13 mouse cellular contexts compared by ENCODE assay signal in the genomic region with DNA sequence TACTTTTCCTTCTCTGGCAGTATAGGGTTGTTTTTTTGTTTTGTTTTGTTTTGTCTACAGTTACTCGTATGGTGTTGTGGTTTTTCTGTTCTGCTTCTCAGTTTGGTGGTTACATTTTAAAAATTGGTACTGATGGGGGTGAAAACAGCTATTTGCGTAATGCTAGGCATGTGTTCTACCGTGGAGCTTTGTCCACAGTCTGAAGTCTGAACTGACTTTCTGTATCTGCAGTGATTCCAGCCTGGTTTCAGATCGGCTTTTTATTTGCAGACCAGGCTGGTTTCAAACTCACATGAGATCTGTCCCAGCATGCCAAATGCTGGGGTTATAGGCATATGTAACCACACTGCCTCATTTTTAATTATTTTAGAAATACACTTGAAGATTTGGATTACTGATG. TPM values are rescaled to one million over a fixed set of nuclear protein-coding genes. Genes with fewer than 3 reads are reported as not detected.
DNase-seq lines count a peak whose midpoint lies in the region; ATAC-seq and TF ChIP-seq lines count a peak whose summit lies in the region.
"Had no signal": no experiment of that assay in that cellular context is flagged by ENCODE, and none has a peak within 500 bp of the region (broad histone marks: within the 10 kb centered on the region; RNA-seq: fewer than 3 reads in every experiment).

No protein-coding gene starts in this region.

- H3K27ac ChIP-seq in neural tube, embryonic 12.5 days: no peak overlapping the region
- H3K27ac ChIP-seq in neural tube, embryonic 15.5 days (replicated peaks): no peak overlapping the region
- no peak overlapping the region for H3K27ac ChIP-seq in embryonic facial prominence, embryonic 14.5 days (replicated peaks; ENCODE audit: low read depth, low read length)
- H3K27ac ChIP-seq: hindbrain, embryonic 14.5 days; layer of hippocampus, adult 2 months; lung, embryonic 15.5 days had no signal

- DNase-seq in kidney, adult 9 months: peak; percentile 39
- no peak for DNase-seq in kidney, postnatal 14 days
- DNase-seq in embryonic facial prominence, embryonic 14.5 days (ENCODE audit: low spot score): no peak
- DNase-seq in layer of hippocampus, postnatal 10 days (ENCODE audit: low spot score in 2 of 2): no peak
- no peak for DNase-seq in spleen, adult 18-20 months
- DNase-seq: thymus, postnatal 36 days had no signal

- no peaks in the 10 kb centered on the region for H3K27me3 ChIP-seq in neural tube, embryonic 12.5 days (replicated peaks)
- H3K27me3 ChIP-seq in neural tube, embryonic 15.5 days (replicated peaks): no peaks in the 10 kb centered on the region
- H3K27me3 ChIP-seq in embryonic facial prominence, embryonic 14.5 days (replicated peaks; ENCODE audit: control insufficient read depth, insufficient read depth, low read length): no peaks in the 10 kb centered on the region
- no peaks in the 10 kb centered on the region for H3K27me3 ChIP-seq in myocyte (ENCODE audit: control insufficient read depth, insufficient read depth, insufficient read length)
- H3K27me3 ChIP-seq: heart, embryonic 15.5 days; lung, embryonic 15.5 days had no signal

- WGBS in neural tube, embryonic 12.5 days: 80% methylated on average over 4 of the region's 4 CpGs
- 85% methylated on average over 4 of the region's 4 CpGs for WGBS in neural tube, embryonic 15.5 days
- WGBS in embryonic facial prominence, embryonic 14.5 days: 79% methylated on average over 4 of the region's 4 CpGs

- H3ac ChIP-seq in myocyte (ENCODE audit: control insufficient read depth, insufficient read length): no peak overlapping the region

- no peak overlapping the region for H3K4me3 ChIP-seq in neural tube, embryonic 12.5 days
- H3K4me3 ChIP-seq in neural tube, embryonic 15.5 days (replicated peaks): no peak overlapping the region
- no peak overlapping the region for H3K4me3 ChIP-seq in embryonic facial prominence, embryonic 14.5 days (ENCODE audit: low read depth, low read length)
- H3K4me3 ChIP-seq in myocyte: no peak overlapping the region
- H3K4me3 ChIP-seq: layer of hippocampus, adult 2 months had no signal

- peaks cover 3% of the 10 kb centered on the region; the same call in 1 of the 2 replicates for H3K4me1 ChIP-seq in neural tube, embryonic 12.5 days
- peaks cover 17% of the 10 kb centered on the region for H3K4me1 ChIP-seq in neural tube, embryonic 15.5 days
- H3K4me1 ChIP-seq in embryonic facial prominence, embryonic 14.5 days (ENCODE audit: control insufficient read depth, insufficient read depth, low read length): peaks cover 9% of the 10 kb centered on the region; the same call in 1 of the 2 replicates

- H3K79me2 ChIP-seq in myocyte (ENCODE audit: control insufficient read depth, insufficient read depth): peaks cover 26% of the 10 kb centered on the region

- 0 out of 2 replicates have a peak overlapping the region, but pooled peaks have one; percentile 24 for H3K4me2 ChIP-seq in neural tube, embryonic 12.5 days (replicated peaks)
- H3K4me2 ChIP-seq in neural tube, embryonic 15.5 days: no peak overlapping the region
- peak overlapping the region; percentile 72; the same call in 1 of the 2 replicates for H3K4me2 ChIP-seq in embryonic facial prominence, embryonic 14.5 days (ENCODE audit: low read depth, low read length)
- H3K4me2 ChIP-seq in myocyte (ENCODE audit: low read depth): peak overlapping the region; percentile 83

- no peak for ATAC-seq in neural tube, embryonic 12.5 days (ENCODE audit: low FRiP score, low read depth)
- no peak for ATAC-seq in neural tube, embryonic 15.5 days (ENCODE audit: low FRiP score)
- no peak for ATAC-seq in embryonic facial prominence, embryonic 14.5 days (ENCODE audit: low read depth)

- TF ChIP-seq POLR2A in myocyte (IDR thresholded peaks at IDR 0.05; ENCODE audit: insufficient read length, low read depth): no peak

- H3K9me3 ChIP-seq in neural tube, embryonic 12.5 days: no peaks in the 10 kb centered on the region
- H3K9me3 ChIP-seq in neural tube, embryonic 15.5 days (replicated peaks): no peaks in the 10 kb centered on the region
- H3K9me3 ChIP-seq in embryonic facial prominence, embryonic 14.5 days (ENCODE audit: control insufficient read depth, low read length): no peaks in the 10 kb centered on the region
- H3K9me3 ChIP-seq: heart, embryonic 15.5 days; lung, embryonic 15.5 days had no signal

- H3K9ac ChIP-seq in neural tube, embryonic 12.5 days: no peak overlapping the region
- H3K9ac ChIP-seq in neural tube, embryonic 15.5 days (replicated peaks): no peak overlapping the region
- no peak overlapping the region; the same call in 1 of the 2 replicates for H3K9ac ChIP-seq in embryonic facial prominence, embryonic 14.5 days (ENCODE audit: low read depth, low read length)

- peaks cover 8% of the 10 kb centered on the region; the same call in 1 of the 2 replicates for H3K36me3 ChIP-seq in neural tube, embryonic 12.5 days
- H3K36me3 ChIP-seq in neural tube, embryonic 15.5 days: peaks cover 8% of the 10 kb centered on the region; the same call in 1 of the 2 replicates
- H3K36me3 ChIP-seq in embryonic facial prominence, embryonic 14.5 days (ENCODE audit: control insufficient read depth, insufficient read depth, low read length): peaks cover 34% of the 10 kb centered on the region
- H3K36me3 ChIP-seq in myocyte (ENCODE audit: control insufficient read depth, insufficient read depth): peaks cover 4% of the 10 kb centered on the region

TF ChIP-seq in myocyte, 11 proteins besides CTCF, POLR2A, EP300 and RAD21:
- TF ChIP-seq TCF3 (IDR thresholded peaks at IDR 0.05; ENCODE audit: insufficient read length, low read depth): no peak
- no peak for TF ChIP-seq REST (IDR thresholded peaks at IDR 0.05; ENCODE audit: insufficient read depth, insufficient read length)
- no peak for TF ChIP-seq E2F4 (IDR thresholded peaks at IDR 0.05; ENCODE audit: insufficient read depth)
- no peak for TF ChIP-seq MAX (IDR thresholded peaks at IDR 0.05; ENCODE audit: low read depth)
- no peak for TF ChIP-seq CEBPB (IDR thresholded peaks at IDR 0.05; ENCODE audit: insufficient read depth, poor library complexity, severe bottlenecking)
- no peak for TF ChIP-seq MYOD1 (IDR thresholded peaks at IDR 0.05; ENCODE audit: control insufficient read depth in 1 of 3, insufficient read length in 2 of 3, low read depth in 2 of 3)
- TF ChIP-seq MYOG (IDR thresholded peaks at IDR 0.05; ENCODE audit: control insufficient read depth in 1 of 3, insufficient read depth in 1 of 3, insufficient read length in 2 of 3, low read depth in 2 of 3): no peak
- no peak for TF ChIP-seq USF1 (IDR thresholded peaks at IDR 0.05; ENCODE audit: low read depth)
- TF ChIP-seq POLR2AphosphoS2 (IDR thresholded peaks at IDR 0.05; ENCODE audit: insufficient read length, low read depth): no peak
- TF ChIP-seq SRF (IDR thresholded peaks at IDR 0.05; ENCODE audit: control insufficient read depth, insufficient read length, low read depth): no peak
- no peak for TF ChIP-seq TCF12 (IDR thresholded peaks at IDR 0.05; ENCODE audit: insufficient read depth, poor library complexity, severe bottlenecking)

RNA-seq across cellular contexts. Expression of gene Zfp619, which starts 36.3 kb away (rescaled TPM):
- polyA plus RNA-seq in neural tube, embryonic 12.5 days (2016; fragmentation: Nextera tagmentation; extraction: Ambion mirVana): 3.2 and 3.4 TPM in 2 replicates
- polyA plus RNA-seq in neural tube, embryonic 15.5 days (2015; fragmentation: Nextera tagmentation; extraction: Ambion mirVana): 2.0 and 2.2 TPM in 2 replicates
- 2.9 and 3.3 TPM in 2 replicates for polyA plus RNA-seq in embryonic facial prominence, embryonic 14.5 days (2014; fragmentation: Nextera tagmentation; extraction: Ambion mirVana)
- polyA plus RNA-seq in myocyte (2012; fragmentation: generic; extraction: Trizol): 0.12 TPM
- 1 to 10 TPM; 3.7 to 4.2 TPM for total RNA-seq in layer of hippocampus, postnatal 10 days (2021)
